Mouse (Mus musculus): ENCODE measurements around the gene Unc119b. TPM values are rescaled to one million over a fixed set of nuclear protein-coding genes. Genes with fewer than 3 reads are reported as not detected.

Gene Unc119b
- polyA plus RNA-seq, 1 experiment from 2014 or later: 65.4 TPM

GRCm38 (mm10) chr5:115146747-115147130 is 12.0 kb upstream of the Unc119b start:
- H3K27ac ChIP-seq (replicated peaks; ENCODE audit: low read depth, low read length): no peak overlapping the region
- H3K9me3 ChIP-seq (ENCODE audit: control insufficient read depth, low read length): no peaks in the 10 kb centered on the region; the same call in 1 of the 2 replicates
- DNase-seq (ENCODE audit: low spot score) (no peak), ATAC-seq (ENCODE audit: insufficient number of reproducible peaks, low FRiP score, low TSS enrichment, low read depth) (no peak)
- H3K4me2 ChIP-seq (ENCODE audit: low read depth, severe bottlenecking): no peak overlapping the region
- no peak overlapping the region for H3K4me3 ChIP-seq (ENCODE audit: low read depth, low read length)
- no peaks in the 10 kb centered on the region for H3K27me3 ChIP-seq (ENCODE audit: control insufficient read depth, insufficient read depth, low read length)
- peaks cover 31% of the 10 kb centered on the region for H3K36me3 ChIP-seq (ENCODE audit: control insufficient read depth, insufficient read depth, low read length)
- H3K4me1 ChIP-seq (ENCODE audit: control insufficient read depth, insufficient read depth, low read length): no peaks in the 10 kb centered on the region
- H3K9ac ChIP-seq (ENCODE audit: low read length): no peak overlapping the region

DNA sequence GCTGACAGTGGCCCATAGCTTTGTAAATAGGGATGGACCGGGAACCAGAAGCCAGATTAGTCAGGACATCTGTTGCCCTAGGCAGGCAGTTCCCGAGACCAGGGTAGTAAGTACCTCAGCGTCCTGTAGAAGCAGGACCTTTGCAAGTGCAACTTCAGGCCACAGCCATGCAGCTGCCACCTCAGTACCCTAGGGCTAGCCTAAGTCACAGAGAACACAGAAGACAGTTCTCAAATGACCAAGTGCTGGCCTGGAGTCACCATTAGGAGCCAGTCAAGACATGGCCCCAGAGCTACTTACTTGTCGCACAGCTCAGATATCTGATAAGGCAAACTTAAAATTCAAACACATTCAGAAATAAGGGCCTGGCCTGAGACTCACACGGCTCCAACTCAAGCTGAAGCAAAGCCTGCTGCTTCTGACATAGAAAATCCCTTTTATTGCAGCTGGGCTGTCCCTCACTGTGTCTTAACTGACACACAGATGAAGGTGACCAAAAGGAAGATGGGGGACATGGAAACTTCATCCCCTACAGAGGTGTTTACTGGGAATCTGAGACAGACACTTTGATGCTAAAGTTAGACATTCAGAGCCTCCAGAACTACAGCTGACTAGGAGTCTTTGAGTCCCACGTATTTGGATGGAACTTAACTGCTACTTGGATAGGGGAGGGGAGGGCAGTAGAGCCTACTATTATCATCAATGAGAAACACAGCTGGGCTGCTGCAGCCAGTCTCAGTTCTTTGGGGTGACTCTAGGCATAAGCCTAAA is 11.4 kb upstream of the Unc119b start:
- DNase-seq (ENCODE audit: low spot score): no peak
- ATAC-seq (ENCODE audit: insufficient number of reproducible peaks, low FRiP score, low TSS enrichment, low read depth): no peak
- H3K4me1 ChIP-seq (ENCODE audit: control insufficient read depth, insufficient read depth, low read length): no peaks in the 10 kb centered on the region
- H3K4me3 ChIP-seq (ENCODE audit: low read depth, low read length): no peak overlapping the region
- H3K9ac ChIP-seq (ENCODE audit: low read length): no peak overlapping the region
- no peaks in the 10 kb centered on the region; the same call in 1 of the 2 replicates for H3K9me3 ChIP-seq (ENCODE audit: control insufficient read depth, low read length)
- WGBS: 82% methylated on average over 6 of the region's 6 CpGs
- no peaks in the 10 kb centered on the region for H3K27me3 ChIP-seq (ENCODE audit: control insufficient read depth, insufficient read depth, low read length)
- peaks cover 31% of the 10 kb centered on the region for H3K36me3 ChIP-seq (ENCODE audit: control insufficient read depth, insufficient read depth, low read length)
- no peak overlapping the region for H3K27ac ChIP-seq (replicated peaks; ENCODE audit: low read depth, low read length)
- H3K4me2 ChIP-seq (ENCODE audit: low read depth, severe bottlenecking): no peak overlapping the region

DNA sequence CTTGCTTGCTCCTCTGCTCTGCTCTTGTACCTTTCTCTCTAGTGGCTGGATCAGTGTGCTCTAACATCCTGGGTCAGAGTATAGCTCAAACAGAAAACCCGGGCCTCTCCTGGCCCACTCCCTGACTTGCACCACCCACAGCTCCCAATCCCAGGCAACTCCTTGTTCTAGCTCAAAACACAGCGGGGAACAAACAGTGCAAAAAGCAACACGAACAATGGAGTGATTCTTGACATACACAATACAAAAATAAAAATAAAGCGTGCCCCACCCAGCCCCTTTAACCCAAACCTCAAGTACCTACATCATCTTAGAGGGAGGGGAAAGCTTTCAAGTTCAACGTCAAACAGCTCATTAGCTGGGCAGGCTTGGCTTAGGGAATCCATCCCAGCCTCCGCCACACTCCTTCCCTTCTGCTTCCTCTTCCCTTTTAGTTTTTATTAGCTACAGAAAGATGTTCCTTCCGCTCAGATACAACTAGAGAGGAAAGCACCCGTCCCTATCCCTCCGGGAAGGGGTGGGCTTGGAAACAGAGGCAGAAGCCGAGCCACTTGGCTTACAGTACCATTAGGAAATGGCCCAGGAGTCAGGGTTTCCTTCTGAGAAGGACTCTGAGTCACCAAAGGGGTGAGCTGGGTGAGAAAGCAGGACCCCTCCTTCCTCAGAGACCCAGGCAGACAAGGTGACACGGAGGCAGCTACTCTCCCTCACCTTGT is 10.6 kb upstream of the Unc119b start:
- Histone ChIP-seq H3K27ac (replicated peaks; ENCODE audit: low read depth, low read length) (no peak overlapping the region), H3K4me1 (ENCODE audit: control insufficient read depth, insufficient read depth, low read length) (no peaks in the 10 kb centered on the region), H3K4me3 (ENCODE audit: low read depth, low read length) (no peak overlapping the region), H3K27me3 (ENCODE audit: control insufficient read depth, insufficient read depth, low read length) (no peaks in the 10 kb centered on the region), H3K4me2 (ENCODE audit: low read depth, severe bottlenecking) (no peak overlapping the region), H3K36me3 (ENCODE audit: control insufficient read depth, insufficient read depth, low read length) (peaks cover 24% of the 10 kb centered on the region), H3K9ac (ENCODE audit: low read length) (no peak overlapping the region), H3K9me3 (ENCODE audit: control insufficient read depth, low read length) (no peaks in the 10 kb centered on the region; the same call in 1 of the 2 replicates)
- 83% methylated on average over 11 of the region's 11 CpGs for WGBS
- DNase-seq (ENCODE audit: low spot score): no peak
- no peak for ATAC-seq (ENCODE audit: insufficient number of reproducible peaks, low FRiP score, low TSS enrichment, low read depth)

DNA sequence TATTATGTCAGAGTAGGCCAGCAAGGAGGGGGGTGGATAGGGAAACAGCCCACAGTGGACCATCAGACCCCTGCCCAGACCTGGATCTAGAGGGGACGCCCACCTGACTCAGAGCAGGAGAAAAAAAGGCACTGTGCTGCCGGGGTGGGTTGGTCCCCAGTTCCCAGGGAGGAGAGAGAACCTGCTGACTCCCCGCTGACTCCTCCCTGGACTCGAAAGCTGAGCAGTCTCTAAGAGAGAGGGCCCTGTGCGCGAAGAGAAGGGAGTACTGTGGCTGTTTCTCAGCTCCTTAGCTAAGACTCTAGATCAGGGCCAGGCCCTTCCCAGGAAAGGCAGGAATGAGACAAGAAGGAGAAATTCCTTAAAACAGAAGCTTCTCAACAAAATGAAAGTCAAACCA is 9.7 kb upstream of the Unc119b start:
- H3K36me3 ChIP-seq (ENCODE audit: control insufficient read depth, insufficient read depth, low read length): peaks cover 15% of the 10 kb centered on the region
- no peak for ATAC-seq (ENCODE audit: insufficient number of reproducible peaks, low FRiP score, low TSS enrichment, low read depth)
- no peaks in the 10 kb centered on the region for H3K27me3 ChIP-seq (ENCODE audit: control insufficient read depth, insufficient read depth, low read length)
- H3K4me3 ChIP-seq (ENCODE audit: low read depth, low read length): no peak overlapping the region
- no peak overlapping the region for H3K4me2 ChIP-seq (ENCODE audit: low read depth, severe bottlenecking)
- no peaks in the 10 kb centered on the region for H3K9me3 ChIP-seq (ENCODE audit: control insufficient read depth, low read length)
- no peaks in the 10 kb centered on the region for H3K4me1 ChIP-seq (ENCODE audit: control insufficient read depth, insufficient read depth, low read length)
- WGBS: 83% methylated on average over 6 of the region's 6 CpGs
- no peak for DNase-seq (ENCODE audit: low spot score)
- H3K9ac ChIP-seq (ENCODE audit: low read length): no peak overlapping the region
- no peak overlapping the region for H3K27ac ChIP-seq (replicated peaks; ENCODE audit: low read depth, low read length)

DNA sequence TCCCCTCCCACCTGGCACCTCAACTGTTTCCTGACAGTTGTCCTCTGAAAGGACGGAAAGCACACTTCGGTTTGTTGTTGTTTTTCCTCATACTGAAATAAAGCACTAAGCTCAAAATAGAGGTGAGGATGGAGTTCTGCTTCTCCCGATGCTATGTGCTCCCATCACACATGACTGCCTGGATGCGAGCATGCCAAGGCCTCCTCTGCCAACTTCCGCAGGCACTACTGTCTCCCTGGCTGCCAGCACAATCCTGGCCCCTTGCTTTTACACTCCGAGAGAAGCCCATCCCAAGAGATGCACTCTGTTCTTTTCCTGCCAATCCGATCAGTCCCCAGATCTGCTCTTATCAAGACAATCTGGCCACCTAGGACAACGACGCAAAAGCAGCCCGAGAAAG is 8.8 kb upstream of the Unc119b start:
- no peak for ATAC-seq (ENCODE audit: insufficient number of reproducible peaks, low FRiP score, low TSS enrichment, low read depth)
- peaks cover 10% of the 10 kb centered on the region for H3K36me3 ChIP-seq (ENCODE audit: control insufficient read depth, insufficient read depth, low read length)
- H3K27ac ChIP-seq (replicated peaks; ENCODE audit: low read depth, low read length): no peak overlapping the region

GRCm38 (mm10) chr5:115142166-115142697 is 7.5 kb upstream of the Unc119b start:
- Histone ChIP-seq H3K4me1 (ENCODE audit: control insufficient read depth, insufficient read depth, low read length) (no peaks in the 10 kb centered on the region), H3K27ac (replicated peaks; ENCODE audit: low read depth, low read length) (no peak overlapping the region), H3K27me3 (ENCODE audit: control insufficient read depth, insufficient read depth, low read length) (no peaks in the 10 kb centered on the region), H3K9ac (ENCODE audit: low read length) (no peak overlapping the region), H3K4me3 (ENCODE audit: low read depth, low read length) (no peak overlapping the region), H3K9me3 (ENCODE audit: control insufficient read depth, low read length) (no peaks in the 10 kb centered on the region), H3K36me3 (ENCODE audit: control insufficient read depth, insufficient read depth, low read length) (peaks cover 2% of the 10 kb centered on the region; the same call in 1 of the 2 replicates), H3K4me2 (ENCODE audit: low read depth, severe bottlenecking) (no peak overlapping the region)
- no peak for ATAC-seq (ENCODE audit: insufficient number of reproducible peaks, low FRiP score, low TSS enrichment, low read depth)
- 93% methylated on average over 9 of the region's 9 CpGs for WGBS
- DNase-seq (ENCODE audit: low spot score): no peak

More for the DNA sequence above, 8.8 kb upstream of the Unc119b start:
- Histone ChIP-seq H3K9me3 (ENCODE audit: control insufficient read depth, low read length) (no peaks in the 10 kb centered on the region), H3K4me2 (ENCODE audit: low read depth, severe bottlenecking) (no peak overlapping the region), H3K4me3 (ENCODE audit: low read depth, low read length) (no peak overlapping the region), H3K27me3 (ENCODE audit: control insufficient read depth, insufficient read depth, low read length) (no peaks in the 10 kb centered on the region), H3K4me1 (ENCODE audit: control insufficient read depth, insufficient read depth, low read length) (no peaks in the 10 kb centered on the region), H3K9ac (ENCODE audit: low read length) (no peak overlapping the region)
- 78% methylated on average over 10 of the region's 10 CpGs for WGBS
- DNase-seq (ENCODE audit: low spot score): no peak

DNA sequence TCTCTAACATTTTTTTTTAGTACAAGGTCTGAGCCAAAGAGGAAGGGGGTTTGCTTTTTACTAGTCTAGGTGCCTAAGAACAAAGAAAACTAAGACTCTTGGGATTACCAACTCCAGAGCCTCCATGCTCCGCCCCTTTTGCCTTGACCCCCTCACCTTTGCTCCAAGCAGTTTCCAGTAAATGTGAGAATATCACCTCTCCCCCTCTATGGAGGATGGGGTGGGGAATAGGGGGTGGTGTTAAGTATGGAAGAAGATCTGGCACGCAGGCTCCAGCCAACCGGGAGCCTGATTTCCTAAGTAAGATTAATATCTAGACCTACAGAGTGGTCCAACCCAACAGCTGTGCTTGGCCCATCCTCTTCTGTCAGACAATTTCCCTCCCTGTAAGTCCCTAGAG is 6.0 kb upstream of the Unc119b start:
- Histone ChIP-seq H3K4me1 (ENCODE audit: control insufficient read depth, insufficient read depth, low read length) (no peaks in the 10 kb centered on the region), H3K9me3 (ENCODE audit: control insufficient read depth, low read length) (no peaks in the 10 kb centered on the region), H3K36me3 (ENCODE audit: control insufficient read depth, insufficient read depth, low read length) (0 out of 2 replicates have a peak, but pooled peaks cover 2% of the 10 kb centered on the region), H3K27ac (replicated peaks; ENCODE audit: low read depth, low read length) (no peak overlapping the region), H3K4me2 (ENCODE audit: low read depth, severe bottlenecking) (no peak overlapping the region), H3K9ac (ENCODE audit: low read length) (no peak overlapping the region), H3K4me3 (ENCODE audit: low read depth, low read length) (no peak overlapping the region), H3K27me3 (ENCODE audit: control insufficient read depth, insufficient read depth, low read length) (no peaks in the 10 kb centered on the region)
- WGBS: 54% methylated on average over 3 of the region's 3 CpGs
- DNase-seq (ENCODE audit: low spot score): no peak
- no peak for ATAC-seq (ENCODE audit: insufficient number of reproducible peaks, low FRiP score, low TSS enrichment, low read depth)

DNA sequence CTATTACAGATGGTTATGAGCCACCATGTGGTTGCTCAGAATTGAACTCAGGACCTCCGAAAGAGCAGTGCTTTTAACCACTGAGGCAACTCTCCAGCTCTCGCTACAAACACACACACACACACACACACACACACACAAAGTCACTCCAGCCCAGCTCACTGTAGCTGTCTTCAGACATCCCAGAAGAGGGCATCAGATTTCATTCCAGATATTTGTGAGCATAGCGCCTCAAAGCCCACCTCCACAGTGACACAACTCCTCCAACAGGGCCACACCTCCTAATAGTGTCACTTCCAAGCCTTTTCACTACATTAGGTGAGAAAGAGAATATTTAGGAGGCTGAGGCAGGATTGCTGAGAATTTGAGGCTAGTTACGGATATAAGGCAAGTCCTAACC is 4.3 kb upstream of the Unc119b start:
- 62% methylated on average over 4 of the region's 4 CpGs for WGBS
- Histone ChIP-seq H3K9ac (ENCODE audit: low read length) (no peak overlapping the region), H3K4me1 (ENCODE audit: control insufficient read depth, insufficient read depth, low read length) (no peaks in the 10 kb centered on the region), H3K9me3 (ENCODE audit: control insufficient read depth, low read length) (no peaks in the 10 kb centered on the region), H3K4me3 (ENCODE audit: low read depth, low read length) (no peak overlapping the region), H3K27me3 (ENCODE audit: control insufficient read depth, insufficient read depth, low read length) (no peaks in the 10 kb centered on the region), H3K36me3 (ENCODE audit: control insufficient read depth, insufficient read depth, low read length) (no peaks in the 10 kb centered on the region), H3K27ac (replicated peaks; ENCODE audit: low read depth, low read length) (no peak overlapping the region), H3K4me2 (ENCODE audit: low read depth, severe bottlenecking) (no peak overlapping the region)
- ATAC-seq (ENCODE audit: insufficient number of reproducible peaks, low FRiP score, low TSS enrichment, low read depth) (no peak), DNase-seq (ENCODE audit: low spot score) (no peak)
